Mouse (Mus musculus): ENCODE results near the gene Selplg. TPM values are rescaled to one million over a fixed set of nuclear protein-coding genes. Genes with fewer than 3 reads are reported as not detected.
A peak's percentile ranks its signal among the peaks of the same experiment; 100 is the strongest.

Gene Selplg
- polyA plus RNA-seq, 1 experiment, result 43.5 TPM

DNA sequence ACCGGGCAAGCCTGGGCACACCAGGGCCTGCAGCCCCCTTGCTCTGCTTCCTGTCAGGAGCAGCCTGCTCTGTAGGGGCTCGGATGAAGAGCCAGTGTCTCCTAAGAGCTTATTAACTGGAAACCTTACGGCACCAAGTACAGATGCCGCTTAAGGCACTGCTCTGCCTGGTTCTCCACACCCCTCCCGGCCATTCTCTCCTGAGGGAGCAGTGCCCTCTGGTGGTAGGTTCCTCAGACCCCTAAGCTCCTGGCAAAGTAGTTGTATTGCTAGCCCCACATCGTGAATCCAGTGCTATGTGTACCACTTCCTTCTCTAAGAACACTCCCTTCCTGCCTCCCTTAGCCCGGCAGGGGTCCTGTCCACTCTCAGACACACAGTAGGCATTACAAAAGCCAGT, 12.3 kb upstream of the Selplg start:
- no peaks in the 10 kb centered on the region for H3K4me1 ChIP-seq (ENCODE audit: control insufficient read depth, insufficient read depth, low read length)
- TF ChIP-seq CTCF (IDR thresholded peaks at IDR 0.05; ENCODE audit: extremely low read depth, insufficient read depth, low read length) (peak; percentile 66), POLR2A (IDR thresholded peaks at IDR 0.05; ENCODE audit: extremely low read depth, insufficient read depth, low read length) (no peak)
- no peak overlapping the region for H3K27ac ChIP-seq (ENCODE audit: insufficient read depth, low read length)
- no peak overlapping the region for H3K4me3 ChIP-seq (ENCODE audit: insufficient read depth, low read length)

DNA sequence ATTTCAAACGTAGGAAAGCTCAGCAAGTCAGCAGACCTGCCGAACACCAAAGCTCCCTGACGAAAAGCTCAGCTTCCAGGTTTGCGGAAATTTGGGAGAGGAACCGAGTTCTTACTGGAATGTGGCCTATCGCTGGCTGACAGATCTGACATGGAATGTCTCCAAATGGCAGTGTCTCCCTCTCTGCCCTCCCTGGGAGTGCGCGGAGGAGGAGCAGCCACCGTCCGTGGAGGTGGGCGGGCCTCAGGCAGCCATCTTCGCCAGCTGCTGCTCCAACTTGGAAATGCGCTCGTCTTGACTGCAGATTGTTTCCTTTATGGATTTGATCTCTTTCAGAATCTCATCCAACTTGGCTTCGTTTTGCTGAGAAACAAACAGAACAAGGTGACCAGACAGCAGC, 11.7 kb upstream of the Selplg start:
- TF ChIP-seq POLR2A (IDR thresholded peaks at IDR 0.05; ENCODE audit: extremely low read depth, insufficient read depth, low read length) (no peak), CTCF (IDR thresholded peaks at IDR 0.05; ENCODE audit: extremely low read depth, insufficient read depth, low read length) (no peak)
- Histone ChIP-seq H3K27ac (ENCODE audit: insufficient read depth, low read length) (no peak overlapping the region), H3K4me1 (ENCODE audit: control insufficient read depth, insufficient read depth, low read length) (no peaks in the 10 kb centered on the region), H3K4me3 (ENCODE audit: insufficient read depth, low read length) (no peak overlapping the region)

DNA sequence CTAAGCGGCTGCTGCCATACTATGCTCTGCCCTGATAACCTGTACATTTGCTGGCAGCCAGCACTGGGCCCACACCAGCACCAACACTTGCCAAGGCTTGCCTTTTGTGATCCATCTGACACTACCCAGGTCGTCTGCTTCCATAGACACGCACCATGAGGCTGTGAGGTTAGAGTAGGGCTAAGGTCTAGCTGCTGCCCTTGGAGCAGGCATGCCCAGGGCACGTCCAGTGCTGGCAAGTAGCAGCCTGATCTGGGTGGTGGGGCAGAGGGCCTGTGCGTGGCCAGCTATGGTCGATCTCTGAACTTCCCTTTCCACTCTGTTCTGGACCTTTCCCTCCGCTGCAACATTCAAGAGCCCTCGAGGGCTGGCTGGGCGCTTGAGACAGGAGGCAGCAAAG, 10.5 kb upstream of the Selplg start:
- peak overlapping the region; percentile 75 for H3K27ac ChIP-seq (ENCODE audit: insufficient read depth, low read length)
- no peak overlapping the region for H3K4me3 ChIP-seq (ENCODE audit: insufficient read depth, low read length)
- TF ChIP-seq CTCF (IDR thresholded peaks at IDR 0.05; ENCODE audit: extremely low read depth, insufficient read depth, low read length) (no peak), POLR2A (IDR thresholded peaks at IDR 0.05; ENCODE audit: extremely low read depth, insufficient read depth, low read length) (no peak)

DNA sequence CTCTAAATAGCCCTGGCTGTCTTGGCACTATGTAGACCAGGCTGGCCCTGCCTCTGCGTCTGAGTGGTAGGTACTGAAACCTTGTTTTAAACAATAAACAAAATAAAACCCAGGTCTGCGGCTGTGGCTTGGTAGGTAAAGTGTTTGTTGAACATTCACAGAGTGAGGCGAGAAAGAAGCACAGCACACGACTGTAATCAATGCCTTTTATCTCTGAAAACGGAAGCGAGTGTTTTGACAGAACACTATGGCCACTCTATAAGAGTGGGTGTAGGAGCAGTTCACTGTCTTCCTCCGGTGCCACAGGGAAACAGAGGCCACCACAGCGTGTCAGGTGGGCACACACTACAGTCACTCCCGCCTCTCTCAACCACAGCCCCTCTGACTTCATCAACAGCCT, 9.8 kb upstream of the Selplg start:
- no peaks in the 10 kb centered on the region for H3K4me1 ChIP-seq (ENCODE audit: control insufficient read depth, insufficient read depth, low read length)
- H3K4me3 ChIP-seq (ENCODE audit: insufficient read depth, low read length), result no peak overlapping the region
- H3K27ac ChIP-seq (ENCODE audit: insufficient read depth, low read length), result peak overlapping the region; percentile 75; the same call in 1 of the 2 replicates
- TF ChIP-seq CTCF (IDR thresholded peaks at IDR 0.05; ENCODE audit: extremely low read depth, insufficient read depth, low read length) (no peak), POLR2A (IDR thresholded peaks at IDR 0.05; ENCODE audit: extremely low read depth, insufficient read depth, low read length) (no peak)

More for the DNA sequence above, 10.5 kb upstream of the Selplg start:
- H3K4me1 ChIP-seq (ENCODE audit: control insufficient read depth, insufficient read depth, low read length), result no peaks in the 10 kb centered on the region

DNA sequence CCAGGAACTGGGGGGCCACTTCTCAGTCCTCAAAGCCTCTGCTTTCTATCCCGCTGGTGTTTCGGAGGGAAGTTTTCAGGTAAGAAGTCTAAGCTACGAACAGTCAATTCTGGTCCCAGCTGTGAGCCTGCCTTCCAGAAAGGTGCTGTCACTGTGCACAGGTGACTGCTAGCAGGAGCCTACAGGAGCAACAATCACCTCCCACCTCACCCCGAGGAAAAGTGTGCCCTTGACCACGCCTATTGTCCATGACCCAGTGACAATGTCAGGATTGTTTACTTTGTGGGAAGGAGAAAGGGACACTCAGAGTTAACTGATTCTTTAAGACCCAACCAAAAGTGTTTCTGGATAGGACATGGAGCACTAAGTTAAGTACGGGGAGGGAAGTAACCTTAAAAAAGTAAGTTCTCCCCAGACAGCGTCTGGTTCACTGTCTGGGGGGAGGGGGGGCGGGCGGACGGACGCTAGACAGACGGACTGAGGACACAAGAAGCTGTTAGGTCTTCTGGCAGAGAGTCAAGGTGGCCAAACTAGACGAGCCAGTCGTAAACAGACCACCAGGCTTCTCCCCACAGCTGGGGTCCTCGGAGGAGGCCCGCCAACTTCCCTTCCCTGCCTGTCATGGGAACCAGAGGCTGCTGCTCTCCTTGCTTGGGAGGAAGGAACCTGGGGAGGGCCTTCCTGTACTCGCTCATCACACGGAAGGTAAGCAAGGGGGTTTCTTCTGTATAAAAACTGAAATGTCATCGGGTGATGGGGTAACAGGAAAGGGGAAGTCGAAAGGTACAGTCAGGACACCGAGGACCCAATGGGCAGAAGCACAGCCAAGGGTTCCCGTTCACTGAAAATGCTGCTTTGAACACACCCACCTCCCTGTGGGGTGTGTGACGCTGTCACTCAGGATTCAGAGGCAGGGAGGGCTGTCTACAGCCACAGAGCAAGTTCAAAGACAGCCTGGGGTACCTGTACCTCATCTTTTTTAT, 9.1 kb upstream of the Selplg start:
- no peak overlapping the region for H3K4me3 ChIP-seq (ENCODE audit: insufficient read depth, low read length)
- TF ChIP-seq POLR2A (IDR thresholded peaks at IDR 0.05; ENCODE audit: extremely low read depth, insufficient read depth, low read length) (no peak), CTCF (IDR thresholded peaks at IDR 0.05; ENCODE audit: extremely low read depth, insufficient read depth, low read length) (no peak)
- H3K4me1 ChIP-seq (ENCODE audit: control insufficient read depth, insufficient read depth, low read length), result no peaks in the 10 kb centered on the region
- H3K27ac ChIP-seq (ENCODE audit: insufficient read depth, low read length), result peak overlapping the region; percentile 28; the same call in 1 of the 2 replicates

DNA sequence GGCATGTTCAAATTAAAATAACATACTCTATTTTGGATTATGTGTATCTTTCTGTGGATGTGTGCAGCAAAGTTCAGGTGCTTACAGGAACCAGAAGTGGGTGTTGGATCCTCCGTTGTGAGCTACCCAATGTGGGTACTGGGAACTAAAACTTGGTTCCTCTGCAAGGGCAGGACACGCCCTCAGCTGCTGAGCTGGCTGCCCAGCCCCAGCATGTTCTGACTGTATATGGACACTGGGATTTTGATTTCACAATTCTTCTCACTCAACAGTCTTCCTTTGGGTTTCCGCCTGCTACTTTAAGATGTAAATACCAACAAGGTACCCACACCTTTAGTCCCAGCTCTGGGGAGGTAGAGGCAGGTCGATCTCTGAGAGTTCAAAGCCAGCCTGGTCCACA, 8.0 kb upstream of the Selplg start:
- Histone ChIP-seq H3K4me1 (ENCODE audit: control insufficient read depth, insufficient read depth, low read length) (no peaks in the 10 kb centered on the region), H3K4me3 (ENCODE audit: insufficient read depth, low read length) (no peak overlapping the region), H3K27ac (ENCODE audit: insufficient read depth, low read length) (no peak overlapping the region)
- no peak for TF ChIP-seq CTCF (IDR thresholded peaks at IDR 0.05; ENCODE audit: extremely low read depth, insufficient read depth, low read length)
- no peak for TF ChIP-seq POLR2A (IDR thresholded peaks at IDR 0.05; ENCODE audit: extremely low read depth, insufficient read depth, low read length)

DNA sequence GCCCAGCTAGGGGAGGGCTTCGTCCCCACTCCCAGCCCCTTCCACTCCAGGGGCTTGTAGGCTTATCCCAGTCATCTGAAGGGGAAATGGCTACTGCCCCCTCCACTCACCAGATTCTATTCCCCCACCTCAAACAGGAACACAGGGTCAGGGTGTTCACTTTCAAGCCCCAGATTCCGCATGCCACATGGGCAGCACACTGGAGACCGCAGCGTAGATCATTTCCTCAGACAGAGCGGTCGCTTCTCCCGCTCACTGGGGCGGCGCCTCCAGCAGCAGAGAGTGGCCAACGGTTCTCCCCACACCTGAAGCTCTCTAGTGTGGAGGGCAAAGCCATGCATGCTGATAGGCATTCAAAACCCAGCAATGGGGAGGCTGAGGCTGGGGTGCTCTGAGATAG, 4.5 kb upstream of the Selplg start:
- H3K27ac ChIP-seq (ENCODE audit: insufficient read depth, low read length), result no peak overlapping the region
- TF ChIP-seq CTCF (IDR thresholded peaks at IDR 0.05; ENCODE audit: extremely low read depth, insufficient read depth, low read length) (no peak), POLR2A (IDR thresholded peaks at IDR 0.05; ENCODE audit: extremely low read depth, insufficient read depth, low read length) (no peak)

DNA sequence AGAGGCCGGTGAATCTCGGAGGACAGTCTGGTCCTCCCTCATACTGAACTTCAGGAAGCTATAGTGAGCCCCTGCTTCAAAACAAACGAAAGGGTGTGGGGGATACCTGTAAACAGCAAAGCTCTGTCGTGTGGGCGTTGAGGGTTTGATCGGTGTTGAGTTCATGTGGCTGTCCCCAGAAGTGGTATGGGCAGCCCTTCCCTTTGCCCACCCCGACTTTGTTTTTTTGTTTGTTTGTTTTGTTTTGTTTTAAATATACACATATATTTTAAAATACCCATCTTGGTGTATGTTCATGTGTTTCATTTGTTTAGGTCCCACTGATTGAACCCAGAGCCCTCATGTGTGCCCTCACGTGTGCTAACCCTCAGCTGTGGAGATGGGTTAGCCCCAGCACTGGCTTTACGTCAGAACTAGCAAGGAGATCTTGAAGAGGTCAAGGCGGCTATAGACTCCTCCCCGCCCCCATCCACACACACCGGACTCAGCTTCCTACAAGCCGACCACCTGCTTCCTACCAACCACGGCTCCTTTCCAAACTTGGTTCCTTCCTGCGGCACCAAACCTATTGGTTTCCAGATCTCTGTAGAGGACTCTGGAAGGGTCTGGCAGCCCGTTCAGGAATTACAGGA, 988 bp upstream of the Selplg start:
- TF ChIP-seq CTCF (IDR thresholded peaks at IDR 0.05; ENCODE audit: extremely low read depth, insufficient read depth, low read length) (no peak), POLR2A (IDR thresholded peaks at IDR 0.05; ENCODE audit: extremely low read depth, insufficient read depth, low read length) (no peak)
- H3K27ac ChIP-seq (ENCODE audit: insufficient read depth, low read length), result no peak overlapping the region
- H3K4me1 ChIP-seq (ENCODE audit: control insufficient read depth, insufficient read depth, low read length), result no peaks in the 10 kb centered on the region
- no peak overlapping the region for H3K4me3 ChIP-seq (ENCODE audit: insufficient read depth, low read length)

More for the DNA sequence above, 4.5 kb upstream of the Selplg start:
- Histone ChIP-seq H3K4me3 (ENCODE audit: insufficient read depth, low read length) (no peak overlapping the region), H3K4me1 (ENCODE audit: control insufficient read depth, insufficient read depth, low read length) (no peaks in the 10 kb centered on the region)

DNA sequence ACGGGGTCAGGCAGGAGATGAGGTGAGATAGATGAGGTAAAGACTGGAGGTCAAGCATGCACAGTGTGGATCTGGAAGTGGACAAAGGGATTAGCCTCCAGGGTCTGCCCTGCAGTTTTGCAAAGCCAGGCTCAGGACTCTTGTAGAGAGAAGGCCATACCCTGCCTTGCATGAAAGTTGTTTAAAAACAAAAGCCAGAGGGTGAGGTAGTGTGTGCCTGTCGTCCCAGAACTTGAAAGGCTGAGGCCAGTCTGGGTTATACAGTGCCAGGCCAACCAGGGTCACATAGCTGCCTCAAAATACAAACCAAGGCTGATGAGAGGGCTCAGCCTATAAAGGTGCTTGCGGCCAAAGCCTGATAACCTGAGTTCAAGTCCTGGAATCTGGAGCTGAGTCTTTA, 703 bp downstream of the Selplg start:
- Histone ChIP-seq H3K4me3 (ENCODE audit: insufficient read depth, low read length) (no peak overlapping the region), H3K27ac (ENCODE audit: insufficient read depth, low read length) (no peak overlapping the region), H3K4me1 (ENCODE audit: control insufficient read depth, insufficient read depth, low read length) (no peaks in the 10 kb centered on the region)
- TF ChIP-seq POLR2A (IDR thresholded peaks at IDR 0.05; ENCODE audit: extremely low read depth, insufficient read depth, low read length), result no peak
- TF ChIP-seq CTCF (IDR thresholded peaks at IDR 0.05; ENCODE audit: extremely low read depth, insufficient read depth, low read length), result no peak

All from cortical plate, adult 2 months (tissue).